Mouse (Mus musculus) liver, embryonic 13.5 days (tissue): ENCODE measurements around the gene Tek. TPM values are rescaled to one million over a fixed set of nuclear protein-coding genes. Genes with fewer than 3 reads are reported as not detected.
"Not testable (repeated sequence)": the region's sequence is repeated elsewhere in the genome, so short reads cannot be mapped to it uniquely, and the experiment has no call there.

ENCODE experiments used
- ATAC-seq: fragments of 200-750 bp; cut with Nextera tagmentation; 2 replicates; pipeline ENCODE4 v1.8.0; 2017; ENCODE audit warnings: low read depth, mild to moderate bottlenecking, moderate number of reproducible peaks, moderate library complexity
- DNase-seq: peaks from one replicate; pipeline ENCODE4 v3.0.0; 2022
- H3K27ac ChIP-seq: fragments of 300-500 bp; sonication (generic); 2 replicates; pipeline ENCODE4 v1.5.1; 2015; ENCODE audit warnings: moderate library complexity, mild to moderate bottlenecking, inconsistent platforms
- H3K27me3 ChIP-seq: fragments of 300-500 bp; sonication (generic); 2 replicates; pipeline ENCODE4 v1.6.1; 2015; ENCODE audit warnings: mild to moderate bottlenecking, inconsistent platforms
- H3K36me3 ChIP-seq: fragments of 300-500 bp; sonication (generic); 2 replicates; pipeline ENCODE4 v1.6.1; 2015; ENCODE audit warnings: mild to moderate bottlenecking, inconsistent platforms
- H3K4me1 ChIP-seq: fragments of 300-500 bp; sonication (generic); replicated peaks from 2 replicates; pipeline ENCODE4 v1.6.1; 2015; ENCODE audit warnings: inconsistent platforms
- H3K4me2 ChIP-seq: fragments of 300-500 bp; sonication (generic); 2 replicates; pipeline ENCODE4 v1.6.1; 2015; ENCODE audit warnings: inconsistent platforms, mild to moderate bottlenecking, moderate library complexity
- H3K4me3 ChIP-seq: fragments of 300-500 bp; sonication (generic); replicated peaks from 2 replicates; pipeline ENCODE4 v1.5.1; 2015; ENCODE audit warnings: mild to moderate bottlenecking, inconsistent platforms
- H3K9ac ChIP-seq: fragments of 300-500 bp; sonication (generic); 2 replicates; pipeline ENCODE4 v1.6.1; 2015; ENCODE audit warnings: mild to moderate bottlenecking, inconsistent platforms
- H3K9me3 ChIP-seq: fragments of 300-500 bp; sonication (generic); replicated peaks from 2 replicates; pipeline ENCODE4 v1.6.1; 2016; ENCODE audit warnings: inconsistent platforms
- WGBS: fragments of 180-500 bp; shearing (Covaris S2); methylation state at CpG from one replicate; pipeline ENCODE4 v1.1.7; 2015; ENCODE audit not compliant: insufficient replicate concordance; 5-methylcytosine and 5-hydroxymethylcytosine counted together
- polyA plus RNA-seq: library from polyadenylated mRNA; unstranded; fragments of >200 nt; fragmentation: Nextera tagmentation; extraction: Ambion mirVana; gene quantifications from 2 replicates; pipeline ENCODE4 v1.2.1, GENCODE M21; 2015

Gene Tek
- polyA plus RNA-seq: 4.3 and 6.1 TPM in 2 replicates

- no peak within 1 kb of the TSS for H3K27ac ChIP-seq
- H3K27me3 ChIP-seq: no peaks in the 10 kb centered on the region
- H3K4me1 ChIP-seq: peaks cover 14% of the 10 kb centered on the region
- ATAC-seq (peak; percentile 63), DNase-seq (no peak)
- WGBS: 19% methylated on average over 16 of the region's 16 CpGs
- H3K36me3 ChIP-seq: no peaks in the 10 kb centered on the region
- peak within 1 kb of the TSS; percentile 41 for H3K4me3 ChIP-seq
- no peak within 1 kb of the TSS; the same call in 1 of the 2 replicates for H3K9ac ChIP-seq
- no peaks in the 10 kb centered on the region for H3K9me3 ChIP-seq
- H3K4me2 ChIP-seq: peak within 1 kb of the TSS; percentile 43
Observed at GRCm38 (mm10) chr4:94738838-94739731, at the start of gene Tek. TSS of gene Tek (plus strand) at chr4:94739289.

- not testable (repeated sequence) for H3K4me1 ChIP-seq, H3K36me3 ChIP-seq, H3K27me3 ChIP-seq, H3K4me3 ChIP-seq, H3K9me3 ChIP-seq, H3K4me2 ChIP-seq, H3K27ac ChIP-seq, ATAC-seq, DNase-seq, H3K9ac ChIP-seq
- 54% methylated on average over 2 of the region's 2 CpGs for WGBS
Observed at GRCm38 (mm10) chr4:94689804-94690203, 49.3 kb upstream of the Tek start.

GRCm38 (mm10) chr4:94691078-94691477 is 48.0 kb upstream of the Tek start:
- Histone ChIP-seq H3K4me1 (no peaks in the 10 kb centered on the region), H3K27me3 (no peaks in the 10 kb centered on the region), H3K27ac (no peak overlapping the region), H3K4me2 (no peak overlapping the region), H3K4me3 (no peak overlapping the region), H3K9me3 (no peaks in the 10 kb centered on the region), H3K9ac (no peak overlapping the region), H3K36me3 (no peaks in the 10 kb centered on the region)
- no peak for DNase-seq
- ATAC-seq: no peak
- WGBS: 14% methylated on average over 4 of the region's 4 CpGs

- no peak overlapping the region for H3K4me3 ChIP-seq
- no peaks in the 10 kb centered on the region for H3K9me3 ChIP-seq
- no peaks in the 10 kb centered on the region for H3K27me3 ChIP-seq
- 65% methylated on average over 2 of the region's 2 CpGs for WGBS
- H3K27ac ChIP-seq: no peak overlapping the region
- no peak overlapping the region for H3K9ac ChIP-seq
- no peak for DNase-seq
- H3K36me3 ChIP-seq: no peaks in the 10 kb centered on the region
- ATAC-seq: no peak
- no peak overlapping the region for H3K4me2 ChIP-seq
- no peaks in the 10 kb centered on the region for H3K4me1 ChIP-seq
Observed at GRCm38 (mm10) chr4:94692175-94692574, 46.9 kb upstream of the Tek start.

- ATAC-seq: no peak
- WGBS: 50% methylated on average over 3 of the region's 3 CpGs
Observed at GRCm38 (mm10) chr4:94696368-94696767, 42.7 kb upstream of the Tek start.

GRCm38 (mm10) chr4:94711002-94711401 is 28.1 kb upstream of the Tek start:
- H3K4me1 ChIP-seq: no peaks in the 10 kb centered on the region
- no peak overlapping the region for H3K27ac ChIP-seq
- H3K27me3 ChIP-seq: no peaks in the 10 kb centered on the region
- H3K4me2 ChIP-seq: no peak overlapping the region
- ATAC-seq (no peak), DNase-seq (no peak)
- WGBS: 29% methylated on average over 2 of the region's 2 CpGs
- H3K9me3 ChIP-seq: no peaks in the 10 kb centered on the region
- no peak overlapping the region for H3K4me3 ChIP-seq
- no peaks in the 10 kb centered on the region for H3K36me3 ChIP-seq
- no peak overlapping the region for H3K9ac ChIP-seq

More at GRCm38 (mm10) chr4:94696368-94696767, 42.7 kb upstream of the Tek start:
- Histone ChIP-seq H3K27me3 (no peaks in the 10 kb centered on the region), H3K9ac (no peak overlapping the region), H3K9me3 (no peaks in the 10 kb centered on the region), H3K36me3 (no peaks in the 10 kb centered on the region), H3K27ac (no peak overlapping the region), H3K4me2 (no peak overlapping the region), H3K4me1 (no peaks in the 10 kb centered on the region), H3K4me3 (no peak overlapping the region)
- DNase-seq: no peak

GRCm38 (mm10) chr4:94711426-94711825 is 27.7 kb upstream of the Tek start:
- ATAC-seq: no peak
- no peaks in the 10 kb centered on the region for H3K4me1 ChIP-seq

GRCm38 (mm10) chr4:94713741-94714140 is 25.3 kb upstream of the Tek start:
- Histone ChIP-seq H3K4me3 (no peak overlapping the region), H3K27me3 (no peaks in the 10 kb centered on the region), H3K4me2 (no peak overlapping the region), H3K36me3 (no peaks in the 10 kb centered on the region), H3K9ac (no peak overlapping the region), H3K27ac (no peak overlapping the region), H3K4me1 (no peaks in the 10 kb centered on the region), H3K9me3 (no peaks in the 10 kb centered on the region)
- no peak for DNase-seq
- ATAC-seq: no peak

More at GRCm38 (mm10) chr4:94711426-94711825, 27.7 kb upstream of the Tek start:
- WGBS: 38% methylated on average over 4 of the region's 4 CpGs
- Histone ChIP-seq H3K4me2 (no peak overlapping the region), H3K36me3 (no peaks in the 10 kb centered on the region), H3K4me3 (no peak overlapping the region), H3K27me3 (no peaks in the 10 kb centered on the region), H3K9me3 (no peaks in the 10 kb centered on the region), H3K27ac (no peak overlapping the region), H3K9ac (no peak overlapping the region)
- no peak for DNase-seq

- Histone ChIP-seq H3K4me2 (no peak overlapping the region), H3K9ac (no peak overlapping the region), H3K4me3 (no peak overlapping the region), H3K27ac (no peak overlapping the region), H3K4me1 (no peaks in the 10 kb centered on the region), H3K36me3 (no peaks in the 10 kb centered on the region), H3K9me3 (no peaks in the 10 kb centered on the region), H3K27me3 (no peaks in the 10 kb centered on the region)
- DNase-seq: no peak
- 35% methylated on average over 6 of the region's 6 CpGs for WGBS
- ATAC-seq: no peak
Observed at GRCm38 (mm10) chr4:94715166-94715565, 23.9 kb upstream of the Tek start.

GRCm38 (mm10) chr4:94725799-94726198 is 13.3 kb upstream of the Tek start:
- H3K4me1 ChIP-seq: no peaks in the 10 kb centered on the region
- H3K9ac ChIP-seq: no peak overlapping the region
- no peaks in the 10 kb centered on the region for H3K27me3 ChIP-seq
- H3K4me3 ChIP-seq: no peak overlapping the region
- WGBS: 53% methylated on average over 4 of the region's 4 CpGs
- no peak overlapping the region for H3K27ac ChIP-seq
- H3K4me2 ChIP-seq: no peak overlapping the region
- H3K9me3 ChIP-seq: no peaks in the 10 kb centered on the region
- ATAC-seq (no peak), DNase-seq (no peak)
- no peaks in the 10 kb centered on the region for H3K36me3 ChIP-seq

- no peaks in the 10 kb centered on the region for H3K27me3 ChIP-seq
- no peak overlapping the region for H3K27ac ChIP-seq
- no peak overlapping the region for H3K9ac ChIP-seq
- H3K4me1 ChIP-seq: peaks cover under 1% of the 10 kb centered on the region; the same call in 1 of the 2 replicates
- no peak overlapping the region for H3K4me2 ChIP-seq
- no peaks in the 10 kb centered on the region for H3K36me3 ChIP-seq
- DNase-seq: no peak
- no peak for ATAC-seq
- no peaks in the 10 kb centered on the region for H3K9me3 ChIP-seq
- no peak overlapping the region for H3K4me3 ChIP-seq
Observed at GRCm38 (mm10) chr4:94732721-94733120, 6.4 kb upstream of the Tek start.
